Mouse (Mus musculus): ENCODE data around the gene Spata13. TPM values are rescaled to one million over a fixed set of nuclear protein-coding genes. Genes with fewer than 3 reads are reported as not detected.

Spata13 gene
- polyA plus RNA-seq, 1 experiment from 2014 or later = 11.2 TPM

- Histone ChIP-seq H3K9me3 (ENCODE audit: control insufficient read depth, low read length) (no peaks in the 10 kb centered on the region), H3K4me2 (replicated peaks; ENCODE audit: low read depth) (no peak overlapping the region), H3K27me3 (ENCODE audit: control insufficient read depth, insufficient read depth, low read length) (no peaks in the 10 kb centered on the region), H3K9ac (ENCODE audit: low read length) (no peak overlapping the region), H3K4me1 (replicated peaks; ENCODE audit: control insufficient read depth, insufficient read depth) (peaks cover 7% of the 10 kb centered on the region), H3K27ac (replicated peaks) (no peak overlapping the region), H3K36me3 (ENCODE audit: control insufficient read depth, insufficient read depth, low read length) (no peaks in the 10 kb centered on the region), H3K4me3 (ENCODE audit: low read depth, low read length) (no peak overlapping the region)
- WGBS = 56% methylated on average over 6 of the region's 6 CpGs
- DNase-seq (ENCODE audit: low spot score) (no peak), ATAC-seq (ENCODE audit: low FRiP score, low TSS enrichment) (no peak)
- TF ChIP-seq EP300 (optimal IDR thresholded peaks at IDR 0.05) (no peak), CTCF (IDR thresholded peaks at IDR 0.05; ENCODE audit: low read depth) (no peak)
These were observed 98.3 kb downstream of the Spata13 start for GRCm38 (mm10) chr14:60732081-60732480.

- DNase-seq (ENCODE audit: low spot score) = peak; percentile 46
- peak; percentile 58; the same call in 1 of the 2 replicates for ATAC-seq (ENCODE audit: low FRiP score, low TSS enrichment)
- no peak overlapping the region for H3K9ac ChIP-seq (ENCODE audit: low read length)
- no peaks in the 10 kb centered on the region for H3K9me3 ChIP-seq (ENCODE audit: control insufficient read depth, low read length)
- H3K4me3 ChIP-seq (ENCODE audit: low read depth, low read length) = peak overlapping the region; percentile 8
- peak overlapping the region; percentile 74 for H3K27ac ChIP-seq (replicated peaks)
- H3K4me1 ChIP-seq (replicated peaks; ENCODE audit: control insufficient read depth, insufficient read depth) = peaks cover 7% of the 10 kb centered on the region
- H3K36me3 ChIP-seq (ENCODE audit: control insufficient read depth, insufficient read depth, low read length) = no peaks in the 10 kb centered on the region
- WGBS = 10% methylated on average over 16 of the region's 16 CpGs
- TF ChIP-seq CTCF (IDR thresholded peaks at IDR 0.05; ENCODE audit: low read depth) (no peak), EP300 (optimal IDR thresholded peaks at IDR 0.05) (no peak)
- H3K27me3 ChIP-seq (ENCODE audit: control insufficient read depth, insufficient read depth, low read length) = no peaks in the 10 kb centered on the region
- peak overlapping the region; percentile 46 for H3K4me2 ChIP-seq (replicated peaks; ENCODE audit: low read depth)
These were observed 99.0 kb downstream of the Spata13 start for GRCm38 (mm10) chr14:60732787-60733186.

- Histone ChIP-seq H3K4me2 (replicated peaks; ENCODE audit: low read depth) (peak overlapping the region; percentile 46), H3K36me3 (ENCODE audit: control insufficient read depth, insufficient read depth, low read length) (no peaks in the 10 kb centered on the region), H3K27me3 (ENCODE audit: control insufficient read depth, insufficient read depth, low read length) (no peaks in the 10 kb centered on the region), H3K4me1 (replicated peaks; ENCODE audit: control insufficient read depth, insufficient read depth) (peaks cover 7% of the 10 kb centered on the region), H3K4me3 (ENCODE audit: low read depth, low read length) (peak overlapping the region; percentile 8), H3K27ac (replicated peaks) (peak overlapping the region; percentile 63), H3K9me3 (ENCODE audit: control insufficient read depth, low read length) (no peaks in the 10 kb centered on the region), H3K9ac (ENCODE audit: low read length) (no peak overlapping the region)
- no peak for TF ChIP-seq EP300 (optimal IDR thresholded peaks at IDR 0.05)
- TF ChIP-seq CTCF (IDR thresholded peaks at IDR 0.05; ENCODE audit: low read depth) = no peak
- ATAC-seq (ENCODE audit: low FRiP score, low TSS enrichment) (no peak), DNase-seq (ENCODE audit: low spot score) (no peak)
- 45% methylated on average over 4 of the region's 4 CpGs for WGBS
These were observed 99.9 kb downstream of the Spata13 start for GRCm38 (mm10) chr14:60733706-60734105.

GRCm38 (mm10) chr14:60735206-60735605, 101.4 kb downstream of the Spata13 start:
- H3K27ac ChIP-seq (replicated peaks) = no peak overlapping the region
- no peak for ATAC-seq (ENCODE audit: low FRiP score, low TSS enrichment)
- H3K4me3 ChIP-seq (ENCODE audit: low read depth, low read length) = no peak overlapping the region
- no peak overlapping the region; the same call in 1 of the 2 replicates for H3K4me2 ChIP-seq (replicated peaks; ENCODE audit: low read depth)
- H3K9me3 ChIP-seq (ENCODE audit: control insufficient read depth, low read length) = no peaks in the 10 kb centered on the region
- H3K27me3 ChIP-seq (ENCODE audit: control insufficient read depth, insufficient read depth, low read length) = no peaks in the 10 kb centered on the region
- no peak overlapping the region for H3K9ac ChIP-seq (ENCODE audit: low read length)
- H3K36me3 ChIP-seq (ENCODE audit: control insufficient read depth, insufficient read depth, low read length) = no peaks in the 10 kb centered on the region
- 59% methylated on average over 5 of the region's 5 CpGs for WGBS
- no peak for DNase-seq (ENCODE audit: low spot score)
- peaks cover 7% of the 10 kb centered on the region for H3K4me1 ChIP-seq (replicated peaks; ENCODE audit: control insufficient read depth, insufficient read depth)
- TF ChIP-seq CTCF (IDR thresholded peaks at IDR 0.05; ENCODE audit: low read depth) (no peak), EP300 (optimal IDR thresholded peaks at IDR 0.05) (no peak)

- 57% methylated on average over 13 of the region's 13 CpGs for WGBS
These were observed 102.2 kb downstream of the Spata13 start for GRCm38 (mm10) chr14:60735848-60736547.

GRCm38 (mm10) chr14:60736591-60737192, 102.9 kb downstream of the Spata13 start:
- H3K4me1 ChIP-seq (replicated peaks; ENCODE audit: control insufficient read depth, insufficient read depth) = peaks cover 7% of the 10 kb centered on the region
- H3K27me3 ChIP-seq (ENCODE audit: control insufficient read depth, insufficient read depth, low read length) = no peaks in the 10 kb centered on the region
- H3K9me3 ChIP-seq (ENCODE audit: control insufficient read depth, low read length) = no peaks in the 10 kb centered on the region
- TF ChIP-seq EP300 (optimal IDR thresholded peaks at IDR 0.05) (no peak), CTCF (IDR thresholded peaks at IDR 0.05; ENCODE audit: low read depth) (peak; percentile 36)
- H3K4me2 ChIP-seq (replicated peaks; ENCODE audit: low read depth) = peak overlapping the region; percentile 36; the same call in 1 of the 2 replicates
- DNase-seq (ENCODE audit: low spot score) (peak; percentile 62), ATAC-seq (ENCODE audit: low FRiP score, low TSS enrichment) (peak; percentile 54; the same call in 1 of the 2 replicates)
- H3K9ac ChIP-seq (ENCODE audit: low read length) = 0 out of 2 replicates have a peak overlapping the region, but pooled peaks have one; percentile 0
- peak overlapping the region; percentile 81 for H3K27ac ChIP-seq (replicated peaks)
- H3K36me3 ChIP-seq (ENCODE audit: control insufficient read depth, insufficient read depth, low read length) = no peaks in the 10 kb centered on the region
- 12% methylated on average over 4 of the region's 4 CpGs for whole genome bisulfite sequencing
- H3K4me3 ChIP-seq (ENCODE audit: low read depth, low read length) = no peak overlapping the region

More at GRCm38 (mm10) chr14:60735848-60736547, 102.2 kb downstream of the Spata13 start:
- no peak for ATAC-seq (ENCODE audit: low FRiP score, low TSS enrichment)
- Histone ChIP-seq H3K4me1 (replicated peaks; ENCODE audit: control insufficient read depth, insufficient read depth) (peaks cover 7% of the 10 kb centered on the region), H3K27ac (replicated peaks) (peak overlapping the region; percentile 81), H3K4me3 (ENCODE audit: low read depth, low read length) (no peak overlapping the region), H3K9me3 (ENCODE audit: control insufficient read depth, low read length) (no peaks in the 10 kb centered on the region), H3K36me3 (ENCODE audit: control insufficient read depth, insufficient read depth, low read length) (no peaks in the 10 kb centered on the region), H3K4me2 (replicated peaks; ENCODE audit: low read depth) (no peak overlapping the region), H3K9ac (ENCODE audit: low read length) (no peak overlapping the region), H3K27me3 (ENCODE audit: control insufficient read depth, insufficient read depth, low read length) (no peaks in the 10 kb centered on the region)
- DNase-seq (ENCODE audit: low spot score) = no peak
- no peak for TF ChIP-seq EP300 (optimal IDR thresholded peaks at IDR 0.05)
- no peak for TF ChIP-seq CTCF (IDR thresholded peaks at IDR 0.05; ENCODE audit: low read depth)
